Mouse (Mus musculus) lung, postnatal 0 days (tissue): ENCODE results near the gene Gcn1l1.

ENCODE experiments used
- CTCF ChIP-seq: IDR thresholded peaks from 2 replicates; pipeline ENCODE4 v1.5.1; 2016; ENCODE audit warnings: antibody characterized with exemption, mild to moderate bottlenecking
- EP300 ChIP-seq: IDR thresholded peaks from 2 replicates; pipeline ENCODE4 v1.6.1; 2016; ENCODE audit warnings: antibody characterized with exemption, mild to moderate bottlenecking, control low read depth

DNA sequence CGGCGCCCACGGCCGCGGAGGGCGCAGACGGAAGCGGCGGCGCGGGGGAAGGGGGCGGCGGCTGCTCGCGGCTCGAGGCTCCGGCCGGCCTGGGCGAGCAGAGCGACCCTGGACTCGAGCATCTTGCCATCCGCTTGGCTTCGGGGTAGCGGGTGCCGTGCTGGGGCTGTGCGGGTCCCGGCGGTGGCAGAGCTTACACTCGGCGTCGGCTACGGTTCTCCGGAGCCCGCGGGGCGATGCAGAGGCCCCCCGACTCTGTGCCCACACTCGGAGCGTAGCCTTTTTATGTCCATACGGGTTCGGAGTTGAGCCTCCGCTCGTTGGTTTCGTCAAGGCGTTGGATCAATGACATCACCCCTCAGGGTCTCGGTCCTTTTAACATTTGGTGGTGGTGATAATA is 349 bp downstream of the Gcn1l1 start:
- TF ChIP-seq CTCF (no peak), EP300 (no peak)
